Mouse (Mus musculus): ENCODE data around the gene Tmem40.

DNA sequence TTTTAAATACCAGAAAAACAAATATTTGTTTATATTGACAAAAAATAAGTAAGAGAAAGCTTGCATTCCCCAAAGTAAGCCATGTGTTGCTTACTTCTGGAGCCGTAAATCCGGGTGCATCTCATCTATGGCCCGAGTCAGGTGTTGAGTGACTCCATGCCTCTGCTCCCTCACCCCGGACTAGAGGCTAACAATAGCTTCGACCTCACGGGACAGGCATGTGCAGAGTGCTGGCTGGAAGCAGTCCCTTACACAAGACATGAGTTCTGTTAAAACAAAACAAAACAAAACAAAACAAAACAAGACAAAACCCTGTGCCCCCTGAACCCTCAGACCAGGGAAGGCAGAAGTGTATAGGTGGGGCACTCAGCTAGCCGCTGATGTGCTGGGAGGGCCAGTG, 67.1 kb downstream of the Tmem40 start:
- TF ChIP-seq POLR2A (IDR thresholded peaks at IDR 0.05; ENCODE audit: control insufficient read depth, low read depth, low read length) = no peak
- TF ChIP-seq CTCF (IDR thresholded peaks at IDR 0.05; ENCODE audit: control insufficient read depth, insufficient read depth, insufficient replicate concordance, low read depth, low read length) = no peak
